9 mouse cellular contexts compared by ENCODE assay signal in the genomic region with DNA sequence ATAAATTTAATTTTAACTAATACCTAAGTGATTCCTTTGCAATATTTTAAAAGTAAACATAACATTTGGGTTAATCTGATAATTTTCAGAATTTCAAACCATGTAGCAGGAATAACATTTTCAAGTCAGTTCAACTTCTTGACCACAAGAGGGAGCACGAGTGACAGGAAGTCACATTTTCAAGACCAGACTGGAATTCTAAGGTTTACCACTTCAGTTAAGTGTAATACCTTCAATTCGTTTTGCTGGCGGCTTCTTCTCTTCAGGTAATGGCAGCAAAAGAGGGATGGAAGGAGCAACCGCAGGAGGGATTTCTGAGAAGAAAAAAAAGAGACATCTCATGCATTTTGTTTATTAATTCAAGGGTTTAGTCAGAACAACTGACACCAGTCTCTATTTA.
DNase-seq lines count a peak whose midpoint lies in the region; ATAC-seq and TF ChIP-seq lines count a peak whose summit lies in the region.
"Had no signal": no experiment of that assay in that cellular context is flagged by ENCODE, and none has a peak within 500 bp of the region (broad histone marks: within the 10 kb centered on the region; RNA-seq: fewer than 3 reads in every experiment).

No protein-coding gene starts in this region.

- H3K36me3 ChIP-seq in intestine, postnatal 0 days (ENCODE audit: control insufficient read depth, insufficient read depth) = no peaks in the 10 kb centered on the region
- H3K36me3 ChIP-seq in intestine, embryonic 15.5 days = no peaks in the 10 kb centered on the region
- H3K36me3 ChIP-seq: liver, embryonic 15.5 days had no signal

- peak; percentile 2 to 6 for DNase-seq in B cell, adult 2 months
- DNase-seq in Patski (ENCODE audit: low read depth, low spot score) = peak; percentile 3
- no peak for DNase-seq in adrenal gland, adult 18-20 months (ENCODE audit: low spot score in 2 of 2)
- no peak for DNase-seq in spleen, adult 12 weeks (ENCODE audit: low spot score)
- no peak for DNase-seq in gastrocnemius, adult 18-20 months (ENCODE audit: low spot score)

- no peaks in the 10 kb centered on the region for H3K9me3 ChIP-seq in intestine, postnatal 0 days (ENCODE audit: control insufficient read depth)
- no peaks in the 10 kb centered on the region for H3K9me3 ChIP-seq in intestine, embryonic 15.5 days
- H3K9me3 ChIP-seq: liver, embryonic 15.5 days had no signal

- in situ Hi-C loops in Patski (cut with MboI; ENCODE audit: low pct_unique_long_range_greater_than_20kb) = no loop called here

- TF ChIP-seq CTCF in intestine, postnatal 0 days (IDR thresholded peaks at IDR 0.05; ENCODE audit: low read depth) = peak; percentile 79
- peak; percentile 62 for TF ChIP-seq CTCF in Patski (IDR thresholded peaks at IDR 0.05)

- no peaks in the 10 kb centered on the region for H3K4me1 ChIP-seq in intestine, postnatal 0 days (replicated peaks; ENCODE audit: control insufficient read depth, insufficient read depth, low read length)
- H3K4me1 ChIP-seq in intestine, embryonic 15.5 days (replicated peaks) = no peaks in the 10 kb centered on the region
- H3K4me1 ChIP-seq: liver, embryonic 15.5 days had no signal

- no peak overlapping the region for H3K4me2 ChIP-seq in intestine, postnatal 0 days (replicated peaks; ENCODE audit: low read depth)
- no peak overlapping the region for H3K4me2 ChIP-seq in intestine, embryonic 15.5 days (replicated peaks)
- H3K4me2 ChIP-seq: liver, embryonic 15.5 days had no signal

- H3K9ac ChIP-seq in intestine, postnatal 0 days (ENCODE audit: low read depth, low read length) = no peak overlapping the region
- no peak overlapping the region for H3K9ac ChIP-seq in intestine, embryonic 15.5 days
- H3K9ac ChIP-seq: liver, embryonic 15.5 days had no signal

- H3K4me3 ChIP-seq in intestine, postnatal 0 days (ENCODE audit: low read depth, low read length) = no peak overlapping the region
- H3K4me3 ChIP-seq in intestine, embryonic 15.5 days (replicated peaks) = no peak overlapping the region
- H3K4me3 ChIP-seq: liver, embryonic 15.5 days had no signal

- ATAC-seq in intestine, postnatal 0 days = no peak
- no peak for ATAC-seq in intestine, embryonic 15.5 days
- ATAC-seq in Patski = no peak
- peak; percentile 67; the same call in 1 of the 2 replicates for ATAC-seq in granulocyte monocyte progenitor cell, adult 5-6 weeks (replicated peaks; ENCODE audit: poor library complexity, severe bottlenecking)

- no peaks in the 10 kb centered on the region for H3K27me3 ChIP-seq in intestine, postnatal 0 days (replicated peaks; ENCODE audit: control insufficient read depth, insufficient read depth, low read length)
- no peaks in the 10 kb centered on the region for H3K27me3 ChIP-seq in intestine, embryonic 15.5 days (replicated peaks)
- peaks cover 64% of the 10 kb centered on the region for H3K27me3 ChIP-seq in Patski
- H3K27me3 ChIP-seq: liver, embryonic 15.5 days had no signal

- POLR2A ChIA-PET in Patski (lab: Charles Lee) = no interaction called here

- CTCF ChIA-PET in Patski (lab: Charles Lee) = interaction anchor here (1.0 kb wide), 1 partner anchor 12 kb away, joined by 3 read pairs; no protein-coding TSS in a partner anchor

- WGBS in intestine, postnatal 0 days = 16% methylated on average over 4 of the region's 4 CpGs
- 18% methylated on average over 4 of the region's 4 CpGs for WGBS in intestine, embryonic 15.5 days

- no peak overlapping the region for H3K27ac ChIP-seq in intestine, postnatal 0 days (ENCODE audit: low read depth, low read length)
- H3K27ac ChIP-seq in intestine, embryonic 15.5 days = no peak overlapping the region
- H3K27ac ChIP-seq: liver, embryonic 15.5 days had no signal

Comparison
In these comparisons a context has a peak if more than half of its experiments do, and no peak if none do; other contexts are left out.
1. DNase-seq: peak in B cell, adult 2 months (2 of 2) and Patski (single experiment); none in adrenal gland, adult 18-20 months (0 of 2), spleen, adult 12 weeks (single experiment) and gastrocnemius, adult 18-20 months (single experiment).